51 mouse cellular contexts compared by ENCODE assay signal in genomic region chr7:44077703-44078102, GRCm38 (mm10). TPM values are rescaled to one million over a fixed set of nuclear protein-coding genes. Genes with fewer than 3 reads are reported as not detected.
"Had no signal": no experiment of that assay in that cellular context is flagged by ENCODE, and none has a peak within 500 bp of the region (broad histone marks: within the 10 kb centered on the region; RNA-seq: fewer than 3 reads in every experiment).

No protein-coding gene starts in this region.

- H3K9ac ChIP-seq: heart, embryonic 12.5 days; heart, embryonic 13.5 days; heart, embryonic 15.5 days; hindbrain, embryonic 12.5 days; hindbrain, embryonic 13.5 days; hindbrain, embryonic 14.5 days; hindbrain, embryonic 15.5 days; intestine, embryonic 15.5 days; kidney, embryonic 15.5 days had no signal

- H3K4me3 ChIP-seq: heart, embryonic 12.5 days; heart, embryonic 13.5 days; heart, embryonic 15.5 days; hindbrain, embryonic 10.5 days; hindbrain, embryonic 12.5 days; hindbrain, embryonic 13.5 days; hindbrain, embryonic 15.5 days; intestine, embryonic 15.5 days; kidney, embryonic 15.5 days; layer of hippocampus, adult 2 months; left cerebral cortex, adult 2 months had no signal

- H3K27me3 ChIP-seq: heart, embryonic 12.5 days; heart, embryonic 13.5 days; heart, embryonic 15.5 days; hindbrain, embryonic 12.5 days; hindbrain, embryonic 13.5 days; hindbrain, embryonic 15.5 days; intestine, embryonic 15.5 days; kidney, embryonic 15.5 days had no signal

- H3K9me3 ChIP-seq: heart, embryonic 15.5 days; hindbrain, embryonic 12.5 days; hindbrain, embryonic 15.5 days; intestine, embryonic 15.5 days; kidney, embryonic 15.5 days had no signal

- H3K36me3 ChIP-seq: heart, embryonic 12.5 days; heart, embryonic 13.5 days; heart, embryonic 15.5 days; hindbrain, embryonic 10.5 days; hindbrain, embryonic 12.5 days; hindbrain, embryonic 13.5 days; hindbrain, embryonic 15.5 days; intestine, embryonic 15.5 days; kidney, embryonic 15.5 days had no signal

- H3K27ac ChIP-seq: heart, embryonic 13.5 days; heart, embryonic 15.5 days; hindbrain, embryonic 10.5 days; hindbrain, embryonic 12.5 days; hindbrain, embryonic 13.5 days; hindbrain, embryonic 14.5 days; hindbrain, embryonic 15.5 days; hindbrain, postnatal 0 days; intestine, embryonic 15.5 days; kidney, embryonic 15.5 days; kidney, postnatal 0 days; layer of hippocampus, adult 2 months; left cerebral cortex, adult 2 months had no signal

- DNase-seq: heart, postnatal 10 days; heart, postnatal 14 days; heart, postnatal 36 days; heart, postnatal 4 days; kidney, adult 11 months; kidney, adult 18-20 months; kidney, adult 2 months; kidney, adult 8-10 months; kidney, adult 9 months; kidney, postnatal 10 days; kidney, postnatal 14 days; kidney, postnatal 25 days; kidney, postnatal 36 days; kidney, postnatal 4 days; layer of hippocampus, adult 9-11 months; layer of hippocampus, postnatal 36 days had no signal

- H3K4me1 ChIP-seq: heart, embryonic 12.5 days; heart, embryonic 13.5 days; heart, embryonic 15.5 days; hindbrain, embryonic 10.5 days; hindbrain, embryonic 12.5 days; hindbrain, embryonic 13.5 days; hindbrain, embryonic 15.5 days; intestine, embryonic 15.5 days; kidney, embryonic 15.5 days had no signal

RNA-seq across cellular contexts. Expression of gene Klk1b21, which starts 24.4 kb away (rescaled TPM):
- total RNA-seq: heart, postnatal 10 days; heart, postnatal 14 days; heart, postnatal 25 days; heart, postnatal 36 days; heart, postnatal 4 days; hematopoietic stem cell, adult 5-6 weeks; hindbrain, postnatal 0 days; layer of hippocampus, adult 18-20 months; layer of hippocampus, adult 2 months; layer of hippocampus, adult 8-10 months; layer of hippocampus, postnatal 10 days; layer of hippocampus, postnatal 14 days; layer of hippocampus, postnatal 25 days; layer of hippocampus, postnatal 36 days; left cerebral cortex, adult 18-20 months; left cerebral cortex, adult 2 months; left cerebral cortex, adult 8-10 months had no signal
- polyA plus RNA-seq: heart, embryonic 12.5 days; heart, embryonic 13.5 days; heart, embryonic 14.5 days; heart, embryonic 15.5 days; heart, embryonic 16.5 days; heart, postnatal 0 days; hindbrain, embryonic 10.5 days; hindbrain, embryonic 11.5 days; hindbrain, embryonic 12.5 days; hindbrain, embryonic 13.5 days; hindbrain, embryonic 14.5 days; hindbrain, embryonic 15.5 days; hindbrain, embryonic 16.5 days; hindbrain, postnatal 0 days; inflammation-experienced regulatory T-cells, adult 6 months; intestine, embryonic 14.5 days; intestine, embryonic 15.5 days; intestine, embryonic 16.5 days; intestine, postnatal 0 days; kidney, embryonic 14.5 days; kidney, embryonic 15.5 days; kidney, embryonic 16.5 days; kidney, postnatal 0 days; large intestine, adult 2 months had no signal

RNA-seq across cellular contexts. Expression of gene Klk1b27, which starts 25.6 kb away (rescaled TPM):
- total RNA-seq: heart, postnatal 10 days; heart, postnatal 14 days; heart, postnatal 25 days; heart, postnatal 36 days; heart, postnatal 4 days; hematopoietic stem cell, adult 5-6 weeks; hindbrain, postnatal 0 days; layer of hippocampus, adult 18-20 months; layer of hippocampus, adult 2 months; layer of hippocampus, adult 8-10 months; layer of hippocampus, postnatal 10 days; layer of hippocampus, postnatal 14 days; layer of hippocampus, postnatal 25 days; layer of hippocampus, postnatal 36 days; left cerebral cortex, adult 18-20 months; left cerebral cortex, adult 2 months; left cerebral cortex, adult 8-10 months had no signal
- polyA plus RNA-seq: heart, embryonic 12.5 days; heart, embryonic 13.5 days; heart, embryonic 14.5 days; heart, embryonic 15.5 days; heart, embryonic 16.5 days; heart, postnatal 0 days; hindbrain, embryonic 10.5 days; hindbrain, embryonic 11.5 days; hindbrain, embryonic 12.5 days; hindbrain, embryonic 13.5 days; hindbrain, embryonic 14.5 days; hindbrain, embryonic 15.5 days; hindbrain, postnatal 0 days; intestine, embryonic 14.5 days; intestine, embryonic 15.5 days; intestine, embryonic 16.5 days; intestine, postnatal 0 days; kidney, embryonic 14.5 days; kidney, embryonic 15.5 days; kidney, embryonic 16.5 days had no signal

RNA-seq across cellular contexts. Expression of gene Klk1b22, which starts 34.8 kb away (rescaled TPM):
- total RNA-seq: heart, postnatal 10 days; heart, postnatal 14 days; heart, postnatal 25 days; heart, postnatal 36 days; heart, postnatal 4 days; hematopoietic stem cell, adult 5-6 weeks; hindbrain, postnatal 0 days; layer of hippocampus, adult 18-20 months; layer of hippocampus, adult 2 months; layer of hippocampus, adult 8-10 months; layer of hippocampus, postnatal 10 days; layer of hippocampus, postnatal 14 days; layer of hippocampus, postnatal 25 days; layer of hippocampus, postnatal 36 days; left cerebral cortex, adult 18-20 months; left cerebral cortex, adult 2 months; left cerebral cortex, adult 8-10 months had no signal
- polyA plus RNA-seq: heart, embryonic 12.5 days; heart, embryonic 13.5 days; heart, embryonic 14.5 days; heart, embryonic 15.5 days; heart, embryonic 16.5 days; heart, postnatal 0 days; hindbrain, embryonic 10.5 days; hindbrain, embryonic 11.5 days; hindbrain, embryonic 12.5 days; hindbrain, embryonic 13.5 days; hindbrain, embryonic 14.5 days; hindbrain, embryonic 15.5 days; hindbrain, embryonic 16.5 days; hindbrain, postnatal 0 days; inflammation-experienced regulatory T-cells, adult 6 months; intestine, embryonic 14.5 days; intestine, embryonic 15.5 days; intestine, embryonic 16.5 days; intestine, postnatal 0 days; kidney, embryonic 14.5 days; kidney, embryonic 15.5 days; kidney, embryonic 16.5 days had no signal

RNA-seq across cellular contexts. Expression of gene Klk1b16, which starts 58.9 kb away (rescaled TPM):
- total RNA-seq: heart, postnatal 10 days; heart, postnatal 14 days; heart, postnatal 25 days; heart, postnatal 36 days; heart, postnatal 4 days; hematopoietic stem cell, adult 5-6 weeks; hindbrain, postnatal 0 days; layer of hippocampus, adult 18-20 months; layer of hippocampus, adult 2 months; layer of hippocampus, adult 8-10 months; layer of hippocampus, postnatal 10 days; layer of hippocampus, postnatal 14 days; layer of hippocampus, postnatal 25 days; layer of hippocampus, postnatal 36 days; left cerebral cortex, adult 18-20 months; left cerebral cortex, adult 2 months; left cerebral cortex, adult 8-10 months had no signal
- polyA plus RNA-seq: heart, embryonic 12.5 days; heart, embryonic 13.5 days; heart, embryonic 14.5 days; heart, embryonic 15.5 days; heart, embryonic 16.5 days; heart, postnatal 0 days; hindbrain, embryonic 10.5 days; hindbrain, embryonic 11.5 days; hindbrain, embryonic 12.5 days; hindbrain, embryonic 13.5 days; hindbrain, embryonic 14.5 days; hindbrain, embryonic 15.5 days; hindbrain, embryonic 16.5 days; hindbrain, postnatal 0 days; inflammation-experienced regulatory T-cells, adult 6 months; intestine, embryonic 14.5 days; intestine, embryonic 15.5 days; intestine, embryonic 16.5 days; intestine, postnatal 0 days; kidney, embryonic 14.5 days; kidney, embryonic 15.5 days; kidney, embryonic 16.5 days; kidney, postnatal 0 days; large intestine, adult 2 months had no signal
